Mouse (Mus musculus): ENCODE measurements around the gene Gm6176. TPM values are rescaled to one million over a fixed set of nuclear protein-coding genes. Genes with fewer than 3 reads are reported as not detected.

Gm6176 gene
- polyA plus RNA-seq (2015; fragmentation: Illumina TruSeq; extraction: RNeasy Lipid Tissue Mini Kit (QIAGEN cat#74804); ENCODE audit: low read depth, low replicate concordance) = not detected

DNA sequence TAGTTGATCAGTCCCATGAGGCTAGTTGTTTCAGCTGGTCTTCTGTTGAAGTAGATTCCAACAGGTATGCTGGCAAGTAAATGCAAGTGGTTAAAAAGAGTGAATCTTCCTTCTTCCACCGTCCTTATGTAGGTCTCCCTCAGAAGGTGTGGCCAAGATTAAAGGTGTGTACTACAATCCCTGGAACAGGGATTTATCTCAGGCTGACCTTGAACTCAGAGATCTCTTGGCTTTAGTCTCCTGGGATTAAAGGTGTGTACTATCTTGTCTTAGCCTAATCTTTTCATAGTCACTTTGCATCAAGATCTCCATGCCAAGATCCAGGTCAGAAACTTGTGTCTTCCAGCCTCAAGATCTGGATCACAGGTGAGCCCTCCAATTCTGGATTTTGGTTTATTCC is at the start of gene Gm6176:
Gene Gm6176 (minus strand): TSS at position 101 of the 400 bp plus-strand sequence.

DNA sequence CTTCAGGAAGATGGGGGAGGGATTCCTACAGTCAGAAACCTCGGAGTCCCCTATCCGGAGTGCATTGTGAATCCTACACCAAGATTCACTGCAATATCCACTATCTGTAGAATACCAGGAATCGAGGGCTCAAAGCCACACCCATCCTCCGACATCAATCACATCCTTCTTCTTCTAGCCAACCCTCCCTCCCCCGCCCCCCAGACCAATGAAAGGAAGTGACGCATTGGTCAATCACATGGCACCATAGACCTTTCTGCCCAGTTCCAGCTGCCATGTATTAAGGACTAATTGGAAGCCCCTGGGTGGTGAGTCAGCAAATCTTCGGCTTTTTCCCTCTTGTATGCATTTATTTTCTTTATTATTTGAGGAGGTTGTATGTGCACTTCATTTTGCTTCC is 12.7 kb upstream of the Gm6176 start, which contains the start of gene Vmn1r139:
Gene Vmn1r139 (plus strand): TSS at position 301 of the 400 bp plus-strand sequence.

DNA sequence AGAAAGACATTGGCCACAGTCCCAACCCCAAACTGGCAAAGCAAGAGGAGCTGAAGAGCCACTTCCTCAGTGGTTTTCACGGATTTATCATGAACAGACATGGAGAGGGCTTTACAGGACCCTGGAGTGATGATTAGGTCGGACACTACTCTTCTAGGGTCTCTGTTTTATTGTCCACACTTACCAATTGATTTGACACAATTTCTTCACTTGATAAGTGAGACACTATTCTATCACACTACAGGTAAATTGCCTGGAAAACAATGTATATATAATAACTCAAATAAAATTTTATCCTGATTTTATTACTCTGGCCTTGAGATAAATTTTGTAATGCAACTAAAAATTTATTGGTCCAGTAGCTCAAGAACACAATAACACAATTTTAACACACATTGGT is 27.3 kb downstream of the Gm6176 start, which contains the start of gene Vmn1r138:
Gene Vmn1r138 (minus strand): TSS at position 101 of the 400 bp plus-strand sequence.

Other genes starting within 250 kb of the Gm6176 start
- not detected for gene Vmn1r135, start 224.0 kb downstream of the Gm6176 start, polyA plus RNA-seq (2015; fragmentation: Illumina TruSeq; extraction: RNeasy Lipid Tissue Mini Kit (QIAGEN cat#74804); ENCODE audit: low read depth, low replicate concordance)
- gene Gm5725, start 212.0 kb downstream of the Gm6176 start, polyA plus RNA-seq (2015; fragmentation: Illumina TruSeq; extraction: RNeasy Lipid Tissue Mini Kit (QIAGEN cat#74804); ENCODE audit: low read depth, low replicate concordance) = not detected
- gene Gm5891, start 135.0 kb downstream of the Gm6176 start, polyA plus RNA-seq (2015; fragmentation: Illumina TruSeq; extraction: RNeasy Lipid Tissue Mini Kit (QIAGEN cat#74804); ENCODE audit: low read depth, low replicate concordance) = not detected
- gene Vmn1r137, start 61.7 kb downstream of the Gm6176 start, polyA plus RNA-seq (2015; fragmentation: Illumina TruSeq; extraction: RNeasy Lipid Tissue Mini Kit (QIAGEN cat#74804); ENCODE audit: low read depth, low replicate concordance) = not detected
- gene Vmn1r138, start 27.4 kb downstream of the Gm6176 start, polyA plus RNA-seq (2015; fragmentation: Illumina TruSeq; extraction: RNeasy Lipid Tissue Mini Kit (QIAGEN cat#74804); ENCODE audit: low read depth, low replicate concordance) = not detected
- gene Vmn1r139, start 12.8 kb upstream of the Gm6176 start, polyA plus RNA-seq (2015; fragmentation: Illumina TruSeq; extraction: RNeasy Lipid Tissue Mini Kit (QIAGEN cat#74804); ENCODE audit: low read depth, low replicate concordance) = not detected
- not detected for gene Gm16451, start 61.9 kb upstream of the Gm6176 start, polyA plus RNA-seq (2015; fragmentation: Illumina TruSeq; extraction: RNeasy Lipid Tissue Mini Kit (QIAGEN cat#74804); ENCODE audit: low read depth, low replicate concordance)
- not detected for gene Gm10666, start 78.4 kb upstream of the Gm6176 start, polyA plus RNA-seq (2015; fragmentation: Illumina TruSeq; extraction: RNeasy Lipid Tissue Mini Kit (QIAGEN cat#74804); ENCODE audit: low read depth, low replicate concordance)
- gene Vmn1r142, start 107.7 kb upstream of the Gm6176 start, polyA plus RNA-seq (2015; fragmentation: Illumina TruSeq; extraction: RNeasy Lipid Tissue Mini Kit (QIAGEN cat#74804); ENCODE audit: low read depth, low replicate concordance) = not detected
- not detected for gene Vmn1r143, start 133.1 kb upstream of the Gm6176 start, polyA plus RNA-seq (2015; fragmentation: Illumina TruSeq; extraction: RNeasy Lipid Tissue Mini Kit (QIAGEN cat#74804); ENCODE audit: low read depth, low replicate concordance)
- gene Gm8653, start 145.0 kb upstream of the Gm6176 start, polyA plus RNA-seq (2015; fragmentation: Illumina TruSeq; extraction: RNeasy Lipid Tissue Mini Kit (QIAGEN cat#74804); ENCODE audit: low read depth, low replicate concordance) = not detected
- not detected for gene Gm8453, start 173.2 kb upstream of the Gm6176 start, polyA plus RNA-seq (2015; fragmentation: Illumina TruSeq; extraction: RNeasy Lipid Tissue Mini Kit (QIAGEN cat#74804); ENCODE audit: low read depth, low replicate concordance)